Mouse (Mus musculus): ENCODE data around the gene Btnl10. TPM values are rescaled to one million over a fixed set of nuclear protein-coding genes. Genes with fewer than 3 reads are reported as not detected.

Btnl10 gene
- polyA plus RNA-seq, 1 experiment, result 0.11 TPM

- Histone ChIP-seq H3K27ac (ENCODE audit: control insufficient read depth, insufficient read depth, low read length) (no peak overlapping the region), H3K36me3 (ENCODE audit: control insufficient read depth, insufficient read depth, low read length) (no peaks in the 10 kb centered on the region), H3K27me3 (ENCODE audit: control insufficient read depth, insufficient read depth, low read length) (no peaks in the 10 kb centered on the region), H3K4me3 (ENCODE audit: control insufficient read depth, insufficient read depth, low read length) (no peak overlapping the region), H3K4me1 (replicated peaks; ENCODE audit: control insufficient read depth, insufficient read depth, low read length) (peaks cover 6% of the 10 kb centered on the region)
- no peak for DNase-seq
- WGBS, result 89% methylated on average over 3 of the region's 3 CpGs
- TF ChIP-seq CTCF (IDR thresholded peaks at IDR 0.05; ENCODE audit: borderline replicate concordance, control insufficient read depth, extremely low read depth, insufficient read depth, low read length, poor library complexity), result no peak
- no peak for TF ChIP-seq POLR2A (IDR thresholded peaks at IDR 0.05; ENCODE audit: control insufficient read depth, extremely low read depth, insufficient read depth, low read length, poor library complexity)
Observed at GRCm38 (mm10) chr11:58971796-58972195, 54.1 kb downstream of the Btnl10 start.

- TF ChIP-seq CTCF (IDR thresholded peaks at IDR 0.05; ENCODE audit: borderline replicate concordance, control insufficient read depth, extremely low read depth, insufficient read depth, low read length, poor library complexity) (no peak), POLR2A (IDR thresholded peaks at IDR 0.05; ENCODE audit: control insufficient read depth, extremely low read depth, insufficient read depth, low read length, poor library complexity) (no peak)
- no peak overlapping the region for H3K27ac ChIP-seq (ENCODE audit: control insufficient read depth, insufficient read depth, low read length)
- DNase-seq, result no peak
- H3K4me3 ChIP-seq (ENCODE audit: control insufficient read depth, insufficient read depth, low read length), result no peak overlapping the region
- WGBS, result 89% methylated on average over 3 of the region's 3 CpGs
- no peaks in the 10 kb centered on the region for H3K27me3 ChIP-seq (ENCODE audit: control insufficient read depth, insufficient read depth, low read length)
- H3K36me3 ChIP-seq (ENCODE audit: control insufficient read depth, insufficient read depth, low read length), result no peaks in the 10 kb centered on the region
- peaks cover 8% of the 10 kb centered on the region for H3K4me1 ChIP-seq (replicated peaks; ENCODE audit: control insufficient read depth, insufficient read depth, low read length)
Observed at GRCm38 (mm10) chr11:58974414-58974813, 56.7 kb downstream of the Btnl10 start.

Other genes with a start within 250 kb of the Btnl10 start
- gene Olfr320, start 236.8 kb upstream of the Btnl10 start, polyA plus RNA-seq (2012; rRNA removed), result not detected in 2 replicates
- not detected in 2 replicates for gene Olfr319, start 218.7 kb upstream of the Btnl10 start, polyA plus RNA-seq (2012; rRNA removed)
- not detected in 2 replicates for gene Olfr318, start 193.9 kb upstream of the Btnl10 start, polyA plus RNA-seq (2012; rRNA removed)
- not detected in 2 replicates for gene Olfr317, start 178.7 kb upstream of the Btnl10 start, polyA plus RNA-seq (2012; rRNA removed)
- gene Olfr316, start 165.2 kb upstream of the Btnl10 start, polyA plus RNA-seq (2012; rRNA removed), result 0.19 TPM in 1 of 2 replicates, not detected in the other
- gene Olfr315, start 144.7 kb upstream of the Btnl10 start, polyA plus RNA-seq (2012; rRNA removed), result 1.4 and 1.5 TPM in 2 replicates
- gene Olfr314, start 135.0 kb upstream of the Btnl10 start, polyA plus RNA-seq (2012; rRNA removed), result 0.08 TPM in 1 of 2 replicates, not detected in the other
- 0.59 and 0.82 TPM in 2 replicates for gene Fam183b, start 115.9 kb upstream of the Btnl10 start, polyA plus RNA-seq (2012; rRNA removed)
- gene Olfr313, start 102.9 kb upstream of the Btnl10 start, polyA plus RNA-seq (2012; rRNA removed), result not detected in 2 replicates
- gene Olfr312, start 88.7 kb upstream of the Btnl10 start, polyA plus RNA-seq (2012; rRNA removed), result not detected in 2 replicates
- not detected in 2 replicates for gene Olfr311, start 78.7 kb upstream of the Btnl10 start, polyA plus RNA-seq (2012; rRNA removed)
- gene Gm12258, start 70.8 kb upstream of the Btnl10 start, polyA plus RNA-seq (2012; rRNA removed), result 17.4 and 18.9 TPM in 2 replicates
- 10.4 and 15.4 TPM in 2 replicates for gene 2810021J22Rik, start 50.7 kb upstream of the Btnl10 start, polyA plus RNA-seq (2012; rRNA removed)
- 2.7 and 3.9 TPM in 2 replicates for gene Zfp39, start 13.7 kb upstream of the Btnl10 start, polyA plus RNA-seq (2012; rRNA removed)
- gene Rnf187, start 21.0 kb downstream of the Btnl10 start, polyA plus RNA-seq (2012; rRNA removed), result 335 and 488 TPM in 2 replicates
- gene Hist3h2ba, start 31.0 kb downstream of the Btnl10 start, polyA plus RNA-seq (2012; rRNA removed), result 47.2 and 96.5 TPM in 2 replicates
- gene Hist3h2a, start 36.8 kb downstream of the Btnl10 start, polyA plus RNA-seq (2012; rRNA removed), result 45.9 and 51.0 TPM in 2 replicates
- gene Trim17, start 36.8 kb downstream of the Btnl10 start, polyA plus RNA-seq (2012; rRNA removed), result 0.31 and 0.47 TPM in 2 replicates
- 114 and 119 TPM in 2 replicates for gene Trim11, start 60.2 kb downstream of the Btnl10 start, polyA plus RNA-seq (2012; rRNA removed)
- gene Obscn, start 218.5 kb downstream of the Btnl10 start, polyA plus RNA-seq (2012; rRNA removed), result 2.4 and 14.5 TPM in 2 replicates
- 7.2 and 8.9 TPM in 2 replicates for gene Iba57, start 245.8 kb downstream of the Btnl10 start, polyA plus RNA-seq (2012; rRNA removed)